Mouse (Mus musculus): ENCODE data around the gene Adk.
"Not testable (repeated sequence)": the region's sequence is repeated elsewhere in the genome, so short reads cannot be mapped to it uniquely, and the experiment has no call there.

Gene Adk

DNA sequence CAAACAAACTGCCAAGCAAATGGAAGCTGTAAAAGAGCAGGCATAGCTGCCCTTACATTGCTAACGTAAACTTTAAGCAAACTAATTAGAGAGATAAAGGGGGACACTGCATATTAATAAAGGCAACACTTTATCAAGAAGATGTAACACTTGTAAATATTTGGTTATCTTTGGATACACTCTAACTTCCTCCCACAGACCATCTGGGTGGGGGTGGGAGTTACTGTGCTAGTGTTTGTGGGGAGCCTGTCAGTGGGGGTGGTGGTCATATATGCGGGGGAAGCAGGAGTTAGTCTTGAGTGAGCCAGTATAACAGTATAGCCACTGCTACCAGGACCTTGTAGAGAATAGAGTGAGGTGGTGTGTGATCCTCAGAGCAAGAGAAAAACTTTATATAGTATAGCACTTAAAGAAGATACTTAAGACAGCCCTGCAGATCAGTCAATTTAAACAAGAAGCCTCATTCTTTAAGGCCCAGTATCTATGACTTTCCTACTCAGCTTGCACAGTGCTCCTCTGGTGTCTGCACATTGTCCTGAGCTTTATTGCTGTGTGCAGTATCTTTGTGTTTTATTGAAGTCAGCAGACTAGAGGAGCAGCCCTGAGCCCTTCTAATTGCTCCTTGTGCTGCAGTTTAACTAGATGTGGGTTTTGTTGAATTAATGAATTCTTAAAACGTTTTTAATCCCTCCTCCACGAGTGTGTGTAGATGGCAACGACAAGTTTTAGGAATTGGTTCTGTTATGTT lies 10.6 kb downstream of the Adk start:
- no peak for DNase-seq (ENCODE audit: inconsistent age in 2 of 2, low spot score in 1 of 2)

DNA sequence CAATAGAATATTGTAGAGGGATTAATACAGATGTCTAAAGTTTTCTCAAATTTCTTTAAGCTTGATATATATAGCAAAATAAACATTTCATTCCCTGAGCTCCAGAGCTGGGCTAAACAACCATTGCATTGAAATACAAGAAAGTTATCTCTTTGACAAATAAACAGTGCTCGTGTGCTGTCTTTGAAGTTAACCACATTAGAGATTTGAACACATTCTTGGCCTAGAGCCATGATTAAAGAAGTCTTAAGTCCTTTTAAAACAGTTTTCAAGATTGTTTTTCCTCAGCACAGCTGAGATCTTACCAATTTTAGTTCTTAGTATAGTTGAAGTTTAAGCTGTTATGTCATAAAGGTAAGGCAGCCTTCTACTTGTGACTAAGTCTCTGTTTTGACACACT lies 11.9 kb downstream of the Adk start:
- no peak for DNase-seq (ENCODE audit: inconsistent age in 2 of 2, low spot score in 1 of 2)

- DNase-seq (ENCODE audit: inconsistent age in 2 of 2, low spot score in 1 of 2), result no peak
These were observed 13.3 kb downstream of the Adk start for GRCm38 (mm10) chr14:21065490-21066162.

- no peak for DNase-seq (ENCODE audit: inconsistent age in 2 of 2, low spot score in 1 of 2)
These were observed 17.2 kb downstream of the Adk start for GRCm38 (mm10) chr14:21069594-21069993.

GRCm38 (mm10) chr14:21073981-21074380 lies 21.6 kb downstream of the Adk start:
- DNase-seq (ENCODE audit: inconsistent age in 2 of 2, low spot score in 1 of 2), result no peak

DNA sequence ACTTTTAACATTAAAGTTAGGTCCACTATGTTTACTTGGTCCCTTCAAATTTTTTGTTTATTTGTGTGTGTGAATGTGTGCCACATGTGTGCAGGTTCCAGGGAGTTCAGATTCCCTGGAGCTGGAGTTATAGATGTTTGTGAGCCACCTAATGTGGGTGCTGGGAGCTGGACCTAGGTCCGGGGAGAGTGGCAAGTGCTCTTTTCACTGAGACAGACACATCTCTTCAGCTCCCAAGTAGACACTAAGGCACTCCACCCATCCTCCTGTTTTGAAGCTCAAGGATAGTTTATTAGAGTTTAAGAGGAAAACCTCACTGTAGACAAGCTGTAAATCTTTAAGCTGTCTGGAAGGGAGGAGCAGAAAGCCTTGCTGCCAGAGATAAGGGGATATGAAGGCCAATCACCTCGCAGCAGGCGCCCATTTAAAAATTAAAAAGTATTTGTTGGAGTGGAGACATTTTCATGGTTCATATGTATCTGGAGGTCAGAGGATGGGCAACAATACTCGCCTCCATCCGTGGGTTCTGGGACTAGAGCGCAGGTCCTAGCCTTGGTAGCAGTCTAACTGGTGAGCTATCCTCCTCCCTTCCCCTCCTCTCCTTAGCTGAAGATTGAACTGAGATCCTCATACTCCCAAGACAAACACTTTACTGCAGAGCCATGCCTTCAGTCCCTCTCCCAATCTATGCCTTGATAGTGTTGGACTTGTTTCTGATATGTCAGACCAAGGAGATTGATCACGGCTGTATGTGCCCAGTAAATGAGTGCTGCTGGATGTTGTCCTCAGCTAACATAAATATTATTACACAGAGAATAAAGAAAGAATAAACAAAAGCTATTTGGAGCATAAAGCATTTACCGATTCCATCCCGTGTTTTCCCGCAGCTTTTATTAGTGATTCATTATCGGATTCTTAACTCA lies 22.3 kb downstream of the Adk start:
- peak; percentile 50 to 83 for DNase-seq (ENCODE audit: inconsistent age in 2 of 2, low spot score in 1 of 2)

GRCm38 (mm10) chr14:21075751-21076500 lies 23.6 kb downstream of the Adk start:
- DNase-seq (ENCODE audit: inconsistent age in 2 of 2, low spot score in 1 of 2), result peak; percentile 95 to 98

DNA sequence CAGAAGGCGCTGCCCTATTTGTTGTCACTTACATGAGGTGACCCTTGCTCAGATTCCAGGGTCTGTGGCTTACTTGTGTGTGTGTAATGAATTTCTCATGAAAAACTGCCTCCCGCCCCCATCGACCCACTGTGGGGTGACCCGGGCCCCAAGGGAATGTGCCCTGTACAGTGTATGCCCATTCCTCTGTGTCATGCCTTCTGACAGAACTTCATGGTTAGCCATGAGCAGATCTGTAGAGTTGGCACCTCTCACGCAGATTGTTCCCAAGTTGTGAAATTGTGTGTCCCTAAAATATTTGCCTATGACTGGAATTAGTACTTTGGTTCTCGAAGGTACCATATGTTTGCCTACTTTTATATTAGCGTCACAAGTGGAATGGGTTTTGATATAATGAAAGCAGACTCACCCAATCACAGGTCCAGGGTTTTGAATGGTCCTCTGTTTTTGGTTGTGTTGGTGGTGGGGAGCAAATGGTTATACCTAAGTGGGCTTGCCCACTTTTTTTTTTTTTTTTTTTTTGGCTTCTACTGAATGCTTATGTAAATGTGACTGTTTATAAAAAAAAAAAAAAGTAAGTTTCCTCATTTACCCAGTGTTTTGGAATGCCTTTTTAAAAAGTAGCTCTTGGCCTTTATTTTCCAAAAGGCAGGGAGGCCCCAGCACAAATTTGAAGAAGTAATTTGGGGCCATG lies 24.3 kb downstream of the Adk start:
- DNase-seq (ENCODE audit: inconsistent age in 2 of 2, low spot score in 1 of 2), result peak; percentile 48 to 77

- DNase-seq (ENCODE audit: inconsistent age in 2 of 2, low spot score in 1 of 2), result no peak
These were observed 25.6 kb downstream of the Adk start for GRCm38 (mm10) chr14:21077939-21078338.

- no peak for DNase-seq (ENCODE audit: inconsistent age in 2 of 2, low spot score in 1 of 2)
These were observed 26.1 kb downstream of the Adk start for GRCm38 (mm10) chr14:21078511-21078910.

DNA sequence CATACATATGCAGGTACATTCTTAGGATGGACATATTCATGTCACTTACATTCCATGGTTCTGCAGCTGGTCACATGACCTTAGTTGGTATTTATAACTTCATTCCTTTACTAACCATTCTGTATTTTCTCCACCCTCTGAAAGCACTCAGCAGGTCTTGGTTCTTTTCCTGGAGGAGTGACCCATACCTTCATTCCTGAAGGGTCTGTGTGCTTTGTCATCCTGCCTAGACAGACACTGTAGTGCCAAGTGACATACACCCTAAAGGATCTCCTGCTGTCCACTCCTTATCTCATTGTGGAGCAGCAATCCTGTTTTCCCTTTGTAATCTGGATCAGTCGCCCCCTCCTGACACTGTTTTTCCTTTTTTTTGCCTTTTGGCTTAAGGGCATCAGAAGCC lies 30.4 kb downstream of the Adk start:
- no peak for DNase-seq (ENCODE audit: inconsistent age in 2 of 2, low spot score in 1 of 2)

GRCm38 (mm10) chr14:21085666-21086065 lies 33.3 kb downstream of the Adk start:
- peak in 1 of 2 experiments; percentile 30 for DNase-seq (ENCODE audit: inconsistent age in 2 of 2, low spot score in 1 of 2)

GRCm38 (mm10) chr14:21086106-21086505 lies 33.7 kb downstream of the Adk start:
- DNase-seq (ENCODE audit: inconsistent age in 2 of 2, low spot score in 1 of 2), result no peak

DNA sequence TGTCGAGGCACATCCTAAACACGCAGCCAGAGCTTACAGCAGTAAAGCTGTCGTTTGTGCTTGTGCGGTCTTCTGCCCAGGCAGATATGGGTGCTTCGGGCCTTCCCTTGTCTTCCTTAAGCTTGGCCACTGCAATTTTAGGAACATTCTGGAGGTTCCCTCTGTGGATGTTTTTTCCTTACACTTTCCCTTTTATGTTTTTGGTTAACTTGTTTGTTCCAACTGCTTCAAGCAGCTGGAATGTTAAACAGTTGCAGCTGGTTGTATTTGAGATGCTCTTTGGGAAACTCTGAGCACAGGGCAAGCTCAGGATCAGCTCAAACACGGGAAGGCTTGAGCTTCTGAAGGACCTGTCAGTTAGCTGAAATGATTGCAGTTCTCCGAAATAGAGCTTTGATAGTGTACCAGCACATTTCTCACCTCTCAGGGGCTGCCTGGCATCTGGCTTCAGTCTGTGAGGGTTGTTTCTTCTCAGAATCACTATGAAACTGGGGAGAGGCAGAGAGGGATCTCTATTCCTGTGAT lies 34.5 kb downstream of the Adk start:
- DNase-seq (ENCODE audit: inconsistent age in 2 of 2, low spot score in 1 of 2), result no peak

DNA sequence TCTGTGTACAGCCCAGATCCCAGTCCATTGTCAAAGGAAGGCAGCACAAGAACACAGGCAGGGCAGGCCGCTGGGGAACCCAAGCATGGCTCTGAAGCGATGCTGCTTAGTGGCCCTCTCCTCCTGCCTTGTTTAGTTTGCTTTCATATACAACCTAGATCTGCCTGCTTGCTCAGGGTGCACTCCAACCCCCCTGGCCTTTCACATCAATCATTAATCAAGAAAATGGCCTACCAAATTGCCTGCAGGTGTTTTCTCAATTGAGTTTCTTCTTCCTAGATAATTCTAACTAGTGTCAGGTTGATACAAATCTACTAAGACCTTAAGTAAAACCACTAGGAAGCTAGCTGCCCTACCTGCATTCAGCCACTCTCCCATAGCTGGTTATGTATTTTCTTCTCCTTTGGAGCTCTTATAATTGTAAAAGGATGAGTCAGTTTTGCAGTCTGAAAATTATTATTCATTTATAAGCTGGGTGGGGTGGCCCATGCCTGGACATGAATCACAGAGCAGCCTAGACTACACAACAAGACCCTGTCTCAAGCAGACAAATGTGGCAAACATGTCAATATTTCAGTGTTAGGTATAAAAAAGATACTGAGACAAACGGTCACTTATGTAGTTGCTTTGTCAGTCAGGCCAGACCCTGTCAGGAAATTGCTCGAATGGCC lies 35.2 kb downstream of the Adk start:
- no peak for DNase-seq (ENCODE audit: inconsistent age in 2 of 2, low spot score in 1 of 2)

DNA sequence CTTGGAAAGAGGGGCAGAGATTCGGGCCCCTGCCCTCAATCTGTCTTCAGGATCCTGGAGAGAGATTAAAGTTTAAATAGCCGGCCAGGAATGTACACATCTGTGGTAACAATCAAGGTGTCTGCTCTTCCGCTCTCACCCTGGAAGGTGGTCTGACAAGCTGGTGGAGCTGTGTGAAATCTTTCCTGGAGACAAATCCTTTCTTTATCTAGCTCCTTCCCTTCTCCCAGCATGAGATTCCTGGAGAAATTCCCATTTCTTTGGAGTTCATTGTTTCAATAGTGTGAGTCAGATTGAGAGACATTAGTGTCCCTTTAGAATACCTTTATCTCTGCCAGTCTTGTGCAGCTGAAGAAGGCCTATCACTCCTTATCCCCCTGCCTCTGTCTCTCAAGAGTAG lies 36.4 kb downstream of the Adk start:
- no peak for DNase-seq (ENCODE audit: inconsistent age in 2 of 2, low spot score in 1 of 2)

DNA sequence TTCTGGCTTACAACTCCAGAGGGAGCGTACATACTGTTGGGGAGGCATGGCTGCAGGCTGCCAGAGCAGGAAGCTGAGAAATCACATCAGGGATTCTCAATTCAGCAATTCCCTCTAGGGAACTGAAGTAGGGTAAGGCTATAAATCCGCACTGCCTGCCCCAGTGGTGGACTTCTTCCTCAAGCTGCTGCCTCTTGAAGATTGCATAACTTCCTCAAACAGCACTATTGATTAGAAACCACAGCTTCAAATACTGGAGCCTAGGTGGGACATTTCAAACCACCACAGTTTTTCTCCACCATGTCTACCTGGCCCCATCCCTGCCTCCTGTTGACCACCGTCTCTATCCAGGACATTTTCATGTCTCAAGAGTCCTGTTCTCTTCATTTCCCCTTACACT lies 38.0 kb downstream of the Adk start:
- no peak for DNase-seq (ENCODE audit: inconsistent age in 2 of 2, low spot score in 1 of 2)

DNA sequence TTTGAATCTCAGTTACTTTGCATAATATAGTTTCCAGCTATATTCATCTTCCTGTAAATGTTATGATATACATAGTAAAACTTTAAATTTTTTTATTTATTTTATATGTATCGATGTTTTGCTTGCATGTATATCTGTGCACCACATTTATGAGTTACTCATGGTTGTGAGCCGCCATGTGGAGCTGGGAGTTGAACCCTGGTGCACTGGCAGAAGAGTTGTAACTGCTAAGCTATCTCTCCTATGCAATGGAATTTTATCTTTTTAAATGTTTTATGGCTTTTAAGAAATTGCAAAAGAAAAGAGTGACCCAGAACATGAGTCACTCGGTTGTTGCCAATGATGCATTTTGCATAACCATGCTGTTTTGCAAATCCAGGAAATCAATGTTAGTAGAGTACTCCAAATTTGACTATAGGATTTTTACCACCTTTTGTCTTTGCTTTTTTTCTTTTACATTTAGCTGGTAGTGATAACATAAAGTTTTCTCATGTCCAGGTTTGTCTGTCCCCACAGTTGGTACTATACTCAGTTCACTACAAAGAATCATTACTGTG lies 38.6 kb downstream of the Adk start:
- DNase-seq (ENCODE audit: inconsistent age in 2 of 2, low spot score in 1 of 2), result peak in 1 of 2 experiments; percentile 76

DNA sequence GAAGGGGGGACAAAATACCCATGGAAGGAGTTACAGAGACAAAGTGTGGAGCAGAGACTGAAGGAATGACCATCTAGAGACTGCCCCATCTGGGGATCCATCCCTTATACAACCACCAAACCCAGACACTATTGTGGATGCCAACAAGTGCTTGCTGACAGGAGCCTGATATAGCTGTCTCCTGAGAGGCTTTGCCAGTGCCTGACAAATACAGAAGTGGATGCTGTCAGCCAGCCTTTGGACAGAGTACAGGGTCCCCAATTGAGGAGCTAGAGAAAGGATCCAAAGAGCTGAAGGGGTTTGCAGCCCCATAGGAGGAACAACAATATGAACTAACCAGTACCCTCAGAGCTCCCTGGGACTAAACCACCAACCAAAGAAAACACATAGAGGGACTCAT lies 41.8 kb downstream of the Adk start:
- DNase-seq (ENCODE audit: inconsistent age in 2 of 2, low spot score in 1 of 2), result not testable (repeated sequence)
